Comparison of ENCODE assay signal across 15 mouse cellular contexts in the genomic region with DNA sequence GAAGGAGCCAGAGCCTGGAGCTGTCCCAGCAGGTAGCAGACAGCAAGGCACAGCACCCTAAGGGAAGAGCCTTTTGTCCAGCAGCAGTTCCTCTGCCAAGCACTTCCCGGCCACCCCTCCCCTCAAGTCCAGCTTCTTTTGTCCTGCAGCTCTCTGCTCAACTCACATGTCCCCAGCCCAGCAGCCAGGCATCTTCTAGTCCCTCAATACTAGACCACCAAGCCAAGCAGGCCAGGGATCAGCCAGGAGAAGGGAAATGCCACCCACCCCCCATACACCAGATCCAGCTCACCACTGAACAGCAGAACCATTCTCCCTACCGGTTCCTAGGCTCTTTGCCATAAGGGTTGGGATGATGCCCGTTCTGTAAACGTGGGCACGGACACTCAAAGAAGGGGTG. TPM values are rescaled to one million over a fixed set of nuclear protein-coding genes. Genes with fewer than 3 reads are reported as not detected.
"Had no signal": no experiment of that assay in that cellular context is flagged by ENCODE, and none has a peak within 500 bp of the region (broad histone marks: within the 10 kb centered on the region; RNA-seq: fewer than 3 reads in every experiment).

No protein-coding gene starts in this region.

- H3K27ac ChIP-seq: limb, embryonic 12.5 days; liver, embryonic 13.5 days; midbrain, embryonic 13.5 days; neural tube, embryonic 15.5 days had no signal

- DNase-seq: kidney, postnatal 10 days; kidney, postnatal 4 days; liver; liver, embryonic 13.5 days; lung, adult 18-20 months; right cerebral cortex, adult 18-20 months; right cerebral cortex, postnatal 25 days; thymus, adult 18-20 months; thymus, postnatal 14 days had no signal

- ATAC-seq: midbrain, embryonic 13.5 days had no signal

- H3K4me3 ChIP-seq: left cerebral cortex, adult 2 months; limb, embryonic 12.5 days; liver, embryonic 13.5 days; midbrain, embryonic 13.5 days; myocyte; neural tube, embryonic 15.5 days had no signal

- H3K27me3 ChIP-seq: midbrain, embryonic 13.5 days; neural tube, embryonic 15.5 days had no signal

- H3K9me3 ChIP-seq: limb, embryonic 12.5 days; liver, embryonic 13.5 days; midbrain, embryonic 13.5 days; neural tube, embryonic 15.5 days had no signal

- H3K4me2 ChIP-seq: limb, embryonic 12.5 days; liver, embryonic 13.5 days; midbrain, embryonic 13.5 days; neural tube, embryonic 15.5 days had no signal

- H3K9ac ChIP-seq: limb, embryonic 12.5 days; liver, embryonic 13.5 days; midbrain, embryonic 13.5 days; neural tube, embryonic 15.5 days had no signal

- H3K36me3 ChIP-seq: limb, embryonic 12.5 days; liver, embryonic 13.5 days; midbrain, embryonic 13.5 days; neural tube, embryonic 15.5 days had no signal

RNA-seq across cellular contexts. Expression of a gene that starts 15.6 kb away (rescaled TPM):
- total RNA-seq: megakaryocyte-erythroid progenitor cell, adult 5-6 weeks had no signal

RNA-seq across cellular contexts. Expression of a gene that starts 26.4 kb away (rescaled TPM):
- total RNA-seq: megakaryocyte-erythroid progenitor cell, adult 5-6 weeks had no signal
